Mouse (Mus musculus): Measurements from ENCODE around the gene Yars2.
A peak's percentile ranks its signal among the peaks of the same experiment; 100 is the strongest.
"Not testable (repeated sequence)": the region's sequence is repeated elsewhere in the genome, so short reads cannot be mapped to it uniquely, and the experiment has no call there.

Yars2 gene

DNA sequence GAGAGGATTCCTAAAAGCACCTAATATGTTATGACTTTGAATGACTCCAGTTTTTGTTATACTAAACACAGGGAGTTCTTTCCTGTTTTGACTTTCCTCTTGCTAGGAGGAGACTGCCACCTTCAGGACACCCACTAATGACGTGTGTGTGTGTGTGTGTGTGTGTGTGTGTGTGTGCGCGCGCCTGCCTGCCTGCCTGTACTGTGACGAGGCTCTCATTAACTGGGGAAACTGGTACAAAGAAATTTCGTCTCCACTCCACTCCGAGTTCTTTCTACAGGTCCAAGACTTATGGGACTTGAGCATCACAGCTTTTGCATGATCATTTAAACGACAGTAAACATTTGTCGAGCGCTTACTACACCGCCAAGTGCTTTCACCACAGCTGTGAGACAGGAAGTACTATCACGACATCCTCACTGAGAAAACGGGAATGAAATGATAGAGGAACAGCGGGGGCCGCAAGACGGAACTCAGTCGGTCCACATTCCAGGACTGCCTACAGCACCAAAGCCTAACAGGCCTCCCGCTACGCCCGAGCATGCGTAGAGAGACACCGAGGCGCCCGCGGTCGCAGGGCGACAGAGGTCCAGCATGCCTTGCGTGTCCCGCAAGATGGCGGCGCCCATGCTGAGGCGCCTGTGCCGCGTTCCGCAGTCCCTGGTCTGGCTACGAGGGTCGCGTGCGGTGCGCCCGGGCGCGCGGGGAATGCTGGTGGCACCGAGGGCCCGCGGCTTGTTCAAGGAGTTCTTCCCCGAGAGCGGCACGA is at the start of gene Yars2:
Yars2 (plus strand) TSS at position 597 of the 769 bp plus-strand sequence.
- peak; percentile 89 to 92 for DNase-seq (ENCODE audit: low spot score in 2 of 2)

DNA sequence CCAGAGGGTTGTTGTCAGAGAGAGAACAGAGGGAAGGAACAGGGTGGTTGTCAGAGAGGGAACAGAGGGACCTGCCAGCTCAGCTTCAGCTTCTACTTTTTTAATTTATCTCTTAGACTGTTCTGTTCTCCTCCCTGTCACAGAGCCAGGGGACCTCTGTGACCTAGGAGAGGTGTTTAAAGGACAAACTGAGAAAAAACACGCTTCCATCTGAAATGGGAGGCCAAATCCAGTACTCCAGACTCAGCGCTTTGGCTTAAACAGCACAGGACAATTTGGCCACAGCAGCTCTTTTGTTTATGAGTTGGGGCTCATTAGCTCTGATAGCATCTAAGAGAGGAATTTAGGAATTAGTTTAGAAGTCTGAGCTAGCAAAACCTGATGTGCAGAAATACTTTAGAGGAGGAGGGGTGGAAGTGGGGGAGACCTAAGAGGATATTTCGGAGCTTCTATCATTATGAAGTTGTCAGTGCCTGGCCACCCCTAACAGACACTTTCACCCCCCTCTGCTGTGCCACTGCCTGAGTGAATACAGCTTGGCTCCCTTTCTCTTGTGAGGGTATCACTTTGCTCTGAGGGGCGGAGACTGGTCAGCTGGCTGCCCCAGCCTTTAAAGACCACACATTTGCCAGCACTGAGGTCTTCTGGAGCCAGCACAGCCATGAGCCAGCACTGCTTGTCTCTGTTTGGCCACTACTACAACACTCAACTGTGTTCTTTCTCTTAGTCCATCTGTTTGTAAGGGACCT is 49.3 kb upstream of the Yars2 start:
- no peak for DNase-seq (ENCODE audit: low spot score in 2 of 2)

DNA sequence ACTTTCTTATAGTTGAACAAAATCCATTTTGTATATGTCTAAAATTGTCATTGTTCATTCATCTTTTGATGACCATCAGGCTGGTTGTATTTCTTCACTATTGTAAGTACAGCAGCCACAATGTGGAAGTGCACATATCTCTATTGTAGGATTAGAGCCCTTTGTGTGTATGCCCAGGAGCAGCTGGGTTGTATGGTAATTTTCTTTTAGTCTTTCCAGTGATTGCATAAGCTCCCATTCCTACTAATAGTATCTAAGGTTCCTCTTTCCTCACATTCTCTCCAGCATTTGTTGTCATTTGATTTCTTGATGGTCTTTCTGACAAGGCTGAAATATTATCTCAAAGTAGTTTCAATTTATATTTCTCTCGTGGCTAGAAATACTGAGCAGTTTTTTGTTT is 47.5 kb upstream of the Yars2 start:
- no peak for DNase-seq (ENCODE audit: low spot score in 2 of 2)

DNA sequence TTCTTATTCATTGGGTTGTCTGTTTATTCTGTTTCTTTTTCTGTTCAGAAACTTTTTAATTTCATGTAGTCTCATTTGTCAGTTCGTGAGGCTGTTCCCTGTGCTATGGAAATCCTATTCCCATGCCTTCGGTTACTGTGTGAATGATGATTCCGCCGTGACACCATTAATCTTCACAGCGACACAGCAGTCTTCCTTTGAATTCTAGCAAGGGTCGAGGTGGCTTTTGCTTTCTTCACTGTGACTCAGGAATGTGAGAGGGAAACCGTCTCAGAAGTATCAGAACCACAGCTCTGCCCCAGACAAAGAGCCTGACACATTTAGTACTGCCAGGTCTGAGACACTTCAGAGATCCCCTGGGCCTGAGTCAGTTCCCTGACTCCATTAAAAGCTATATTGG is 46.9 kb upstream of the Yars2 start:
- no peak for DNase-seq (ENCODE audit: low spot score in 2 of 2)

DNA sequence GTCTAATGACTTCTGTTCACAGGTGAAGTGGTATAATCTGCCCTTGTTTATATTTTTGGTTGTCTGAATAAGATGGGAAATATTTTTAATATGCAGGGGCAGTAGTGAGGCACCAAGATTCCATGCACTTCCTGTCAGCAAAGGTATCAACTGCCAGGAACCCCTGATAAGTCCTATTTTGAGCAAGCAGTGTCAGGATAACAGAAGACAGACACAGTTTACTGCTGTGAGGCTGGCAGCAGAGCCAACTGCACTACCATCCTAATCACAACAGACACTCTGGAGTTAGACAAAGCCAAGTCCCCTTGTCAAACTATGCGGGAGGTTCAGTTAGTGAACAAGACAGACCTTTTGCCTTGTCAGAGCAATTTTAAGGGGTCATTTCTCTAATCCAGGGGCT is 46.1 kb upstream of the Yars2 start:
- no peak for DNase-seq (ENCODE audit: low spot score in 2 of 2)

DNA sequence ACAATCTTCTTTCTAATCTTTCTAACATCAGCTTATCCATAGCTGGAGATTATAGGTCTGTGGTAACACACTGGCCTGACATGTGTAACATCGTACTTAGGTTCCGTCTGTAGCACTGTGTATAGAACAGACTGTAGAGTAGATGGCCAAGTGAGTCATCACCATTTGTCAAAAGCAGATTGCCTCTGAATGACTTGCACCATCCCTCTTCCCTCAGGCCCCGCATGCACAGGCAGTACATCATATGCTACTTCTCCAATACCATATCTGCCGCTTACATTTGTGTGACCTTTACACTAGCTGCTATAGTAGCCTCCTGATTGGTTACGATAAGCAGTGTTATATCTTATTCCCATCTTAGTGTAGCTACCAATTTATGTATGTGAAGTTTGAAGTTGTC is 41.9 kb upstream of the Yars2 start:
- no peak for DNase-seq (ENCODE audit: low spot score in 2 of 2)

DNA sequence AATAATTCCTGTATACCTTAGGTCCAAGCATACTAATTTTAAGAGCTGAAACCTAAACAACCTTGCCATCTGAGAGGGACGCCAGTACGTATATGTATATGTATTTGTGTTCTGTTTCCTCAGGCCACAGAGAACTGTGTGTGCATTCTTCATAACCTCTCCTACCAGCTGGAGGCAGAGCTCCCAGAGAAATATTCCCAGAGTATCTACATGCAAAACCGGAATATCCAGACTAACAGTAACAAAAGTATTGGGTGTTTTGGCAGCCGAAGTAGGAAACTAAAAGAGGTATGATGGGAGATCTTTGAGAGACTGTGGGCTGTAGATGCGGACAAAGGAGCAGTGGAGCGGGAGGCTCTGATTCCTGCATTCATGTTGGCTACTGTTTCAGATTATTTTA is 41.3 kb upstream of the Yars2 start:
- no peak for DNase-seq (ENCODE audit: low spot score in 2 of 2)

DNA sequence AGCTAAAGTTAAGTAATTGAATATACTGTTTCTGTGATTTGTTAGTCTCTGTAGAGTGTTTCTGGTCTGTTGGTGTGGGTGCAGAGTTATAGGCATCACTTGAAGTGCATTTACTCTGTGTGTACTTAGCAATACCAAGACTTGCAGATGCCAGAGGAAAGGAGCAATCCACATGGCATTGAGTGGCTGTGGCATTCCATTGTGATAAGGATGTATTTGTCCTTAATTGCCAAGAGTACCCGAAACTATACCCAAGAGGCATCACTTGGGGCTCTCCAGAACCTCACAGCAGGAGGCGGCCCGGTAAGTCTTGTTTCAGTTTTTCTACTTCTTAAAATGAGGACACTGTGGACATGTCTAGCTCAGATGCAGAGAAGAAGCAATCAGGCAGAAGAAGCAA is 40.3 kb upstream of the Yars2 start:
- DNase-seq (ENCODE audit: low spot score in 2 of 2), result no peak

DNA sequence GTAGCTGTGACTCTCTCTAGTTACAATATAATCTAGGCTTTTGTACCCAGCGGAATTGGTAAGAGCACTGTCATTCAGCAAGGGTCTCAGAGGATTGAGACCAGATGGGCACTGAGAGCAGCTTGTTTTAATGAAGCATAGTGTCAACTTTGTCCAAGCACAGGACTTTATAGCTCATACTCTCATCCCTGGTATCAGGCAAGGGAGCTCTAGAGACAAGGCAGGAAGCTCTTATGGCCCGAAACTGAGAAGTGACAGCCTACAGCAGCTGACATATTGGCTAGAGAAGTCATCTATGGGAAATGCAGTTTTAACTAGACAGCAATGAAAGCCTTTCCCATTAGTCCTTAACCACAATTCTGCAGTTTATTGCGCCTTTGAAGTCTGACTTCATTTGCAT is 29.8 kb upstream of the Yars2 start:
- no peak for DNase-seq (ENCODE audit: low spot score in 2 of 2)

DNA sequence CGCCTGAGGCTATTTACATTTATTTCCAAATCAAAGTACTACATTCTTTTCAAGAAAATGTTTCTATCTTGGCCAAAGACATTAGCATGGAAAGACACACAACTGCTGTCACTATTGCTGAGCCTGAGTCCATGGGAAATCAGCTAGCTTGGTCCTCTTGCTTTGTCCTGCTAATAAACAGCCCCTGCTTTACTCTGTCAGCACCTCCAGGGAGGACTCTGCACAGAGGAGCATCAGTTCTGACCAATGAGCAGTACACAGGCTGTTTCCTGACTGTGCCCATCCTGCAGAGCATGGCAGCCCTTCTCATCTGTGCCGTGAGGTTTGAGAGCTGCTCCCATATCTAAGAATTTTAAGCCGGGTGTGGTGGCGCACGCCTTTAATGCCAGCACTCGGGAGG is 29.0 kb upstream of the Yars2 start:
- no peak for DNase-seq (ENCODE audit: low spot score in 2 of 2)

DNA sequence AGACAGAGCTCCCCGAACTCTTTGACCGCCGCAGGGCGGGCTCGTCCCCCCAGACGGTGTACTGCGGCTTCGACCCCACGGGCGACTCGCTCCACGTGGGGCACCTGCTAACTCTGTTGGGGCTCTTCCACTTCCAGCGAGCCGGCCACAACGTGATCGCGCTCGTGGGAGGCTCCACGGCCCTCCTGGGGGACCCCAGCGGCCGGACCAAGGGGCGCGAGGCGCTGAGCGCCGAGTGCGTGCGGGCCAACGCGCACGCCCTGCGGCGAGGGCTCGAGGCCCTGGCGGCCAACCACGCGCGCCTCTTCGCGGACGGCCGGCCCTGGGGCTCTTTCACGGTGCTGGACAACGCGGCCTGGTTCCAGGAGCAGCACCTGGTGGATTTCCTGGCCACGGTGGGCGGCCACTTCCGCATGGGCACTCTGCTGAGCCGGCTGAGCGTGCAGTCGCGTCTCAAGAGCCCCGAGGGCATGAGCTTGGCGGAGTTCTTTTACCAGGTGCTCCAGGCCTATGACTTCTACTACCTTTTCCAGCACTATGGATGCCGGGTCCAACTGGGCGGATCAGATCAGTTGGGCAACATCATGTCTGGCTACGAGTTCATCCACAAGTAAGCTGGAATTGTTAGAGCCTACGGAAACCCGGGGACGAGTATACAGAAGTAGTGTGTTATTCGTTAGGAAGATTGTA is 518 bp downstream of the Yars2 start:
- peak; percentile 42 to 78 for DNase-seq (ENCODE audit: low spot score in 2 of 2)

DNA sequence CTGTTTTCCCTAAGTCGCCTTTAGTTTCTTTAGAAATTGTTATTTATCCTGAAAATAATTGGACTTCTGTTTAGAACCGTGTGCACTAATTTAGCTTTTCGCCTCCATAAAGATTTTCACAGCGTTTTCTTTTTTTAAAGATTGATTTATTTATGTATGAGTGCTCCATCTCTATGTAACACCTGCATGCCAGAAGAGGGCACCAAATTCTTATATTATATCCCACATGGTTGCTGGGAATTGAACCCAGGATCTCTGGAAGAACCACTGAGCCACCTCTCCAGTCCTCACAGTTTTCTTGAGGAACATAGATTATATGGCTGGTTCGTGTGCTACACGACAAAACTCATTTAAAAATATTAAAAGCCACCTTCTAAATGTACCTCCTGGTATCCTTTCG is 1.1 kb downstream of the Yars2 start:
- no peak for DNase-seq (ENCODE audit: low spot score in 2 of 2)

DNA sequence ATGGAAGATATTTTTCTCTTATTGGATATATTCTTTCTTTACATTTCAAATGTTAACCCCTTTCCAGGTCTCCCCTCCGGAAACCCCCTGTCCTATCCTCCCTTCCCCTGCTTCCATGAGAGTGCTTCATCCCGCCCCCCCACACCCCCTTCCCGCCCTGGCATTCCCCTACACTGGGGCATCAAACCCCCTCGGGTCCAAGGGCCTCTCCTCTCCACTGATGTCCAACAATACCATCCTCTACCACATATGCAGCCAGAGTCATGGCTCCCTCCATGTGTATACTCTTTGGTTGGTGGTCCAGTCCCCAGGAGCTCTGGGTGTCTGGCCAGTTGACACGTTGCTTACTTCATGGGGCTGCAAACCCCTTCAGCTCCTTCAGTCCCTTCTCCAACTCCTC is 8.6 kb downstream of the Yars2 start:
- no peak for DNase-seq (ENCODE audit: low spot score in 2 of 2)

DNA sequence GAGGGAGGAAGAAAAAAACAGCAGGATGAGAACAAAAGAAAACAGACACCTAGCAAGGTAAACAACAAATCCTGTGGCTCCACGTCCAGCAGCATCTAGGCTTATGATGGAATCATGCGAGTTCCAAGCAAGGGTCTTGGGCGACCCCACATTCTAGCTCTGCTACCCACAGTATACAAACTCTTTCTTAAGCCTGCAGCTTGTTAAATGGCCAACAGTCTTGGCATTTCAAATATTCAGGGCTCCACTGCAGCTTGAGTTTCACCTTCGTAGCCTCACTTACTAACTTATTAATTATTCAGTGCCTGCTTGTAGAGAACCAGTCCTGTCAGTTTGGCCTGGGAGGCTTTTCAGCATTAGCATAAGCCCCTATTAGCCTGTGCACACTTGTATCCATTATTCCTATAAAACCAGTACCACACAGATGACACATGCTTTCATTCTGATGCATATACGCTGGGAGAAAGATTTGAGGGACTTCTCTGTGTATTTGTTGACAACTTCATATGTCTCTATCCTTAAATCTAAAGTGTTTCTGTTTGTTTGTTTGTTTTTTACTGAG is 23.1 kb downstream of the Yars2 start:
- DNase-seq (ENCODE audit: low spot score in 2 of 2), result no peak

DNA sequence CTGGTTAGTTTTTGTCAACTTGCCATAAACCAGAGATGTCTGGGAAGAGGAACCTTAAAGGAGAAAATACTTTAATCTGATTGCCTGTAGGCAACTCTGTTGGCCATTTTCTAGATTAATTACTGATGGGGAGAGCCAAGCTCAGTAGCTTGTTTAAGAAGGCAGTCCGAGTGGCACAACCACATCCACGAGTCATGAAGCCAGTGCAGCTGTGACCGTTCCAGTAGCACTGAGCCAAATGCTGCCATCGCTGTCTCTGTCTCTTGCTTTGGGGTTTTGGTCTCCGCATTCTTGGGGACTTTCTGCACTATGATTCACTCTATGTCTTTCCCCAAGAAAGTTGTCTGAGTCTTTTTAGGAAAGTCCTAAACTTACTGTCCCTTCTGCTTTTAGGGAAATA is 43.7 kb downstream of the Yars2 start:
- no peak for DNase-seq (ENCODE audit: low spot score in 2 of 2)

DNA sequence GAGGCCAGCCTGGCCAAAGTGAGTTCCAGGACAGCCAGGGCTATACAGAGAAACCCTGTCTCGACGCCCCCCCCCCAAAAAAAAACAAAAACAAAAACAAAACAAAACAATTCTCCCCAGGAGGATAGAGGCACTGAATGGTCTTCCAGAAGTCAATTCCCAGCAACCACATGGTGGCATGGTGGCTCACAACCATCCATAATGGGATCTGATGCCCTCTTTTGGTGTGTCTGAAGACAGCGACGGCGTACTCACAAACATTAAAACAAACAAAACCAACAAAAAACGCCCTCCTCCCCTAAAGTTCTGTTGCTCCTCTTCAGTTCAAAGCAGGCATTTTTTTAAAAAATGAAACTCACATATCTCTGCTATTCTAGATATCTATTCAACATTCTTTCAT is 55.1 kb downstream of the Yars2 start:
- peak in 1 of 2 experiments; percentile 12 for DNase-seq (ENCODE audit: low spot score in 2 of 2)

DNA sequence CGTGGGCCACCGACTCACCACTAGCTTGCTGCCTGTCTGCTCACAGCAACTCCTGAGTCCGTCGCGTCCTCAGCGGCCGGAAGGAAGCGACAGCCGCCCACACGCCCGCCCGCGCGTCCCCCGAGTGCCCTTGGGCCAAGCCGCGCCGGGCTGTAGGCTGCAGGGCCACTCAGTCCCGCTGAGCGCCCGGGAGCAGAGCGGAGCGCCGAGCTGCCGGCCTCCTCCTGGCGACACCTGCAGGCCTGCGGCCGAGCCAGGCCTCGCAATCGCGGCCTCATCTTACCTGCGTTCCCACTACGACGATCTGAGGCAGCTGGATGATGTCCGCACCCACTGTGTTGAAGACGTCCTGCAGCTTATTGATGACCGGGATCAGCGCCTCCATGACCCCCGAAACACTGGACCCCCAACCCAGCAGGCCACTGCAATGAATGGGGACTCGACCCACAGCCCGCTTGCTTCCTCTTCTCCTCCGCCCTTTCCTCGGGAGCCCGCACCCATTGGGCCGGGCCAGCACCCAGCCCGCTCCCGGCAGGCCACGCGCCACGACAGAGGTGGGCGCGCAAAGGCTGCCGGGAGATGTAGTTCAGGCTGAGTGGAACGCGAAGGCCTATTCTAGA is 55.8 kb downstream of the Yars2 start, which contains the start of gene Dnm1l:
Dnm1l (minus strand) TSS at position 479 of the 620 bp plus-strand sequence.
- peak; percentile 90 to 96 for DNase-seq (ENCODE audit: low spot score in 2 of 2)

DNA sequence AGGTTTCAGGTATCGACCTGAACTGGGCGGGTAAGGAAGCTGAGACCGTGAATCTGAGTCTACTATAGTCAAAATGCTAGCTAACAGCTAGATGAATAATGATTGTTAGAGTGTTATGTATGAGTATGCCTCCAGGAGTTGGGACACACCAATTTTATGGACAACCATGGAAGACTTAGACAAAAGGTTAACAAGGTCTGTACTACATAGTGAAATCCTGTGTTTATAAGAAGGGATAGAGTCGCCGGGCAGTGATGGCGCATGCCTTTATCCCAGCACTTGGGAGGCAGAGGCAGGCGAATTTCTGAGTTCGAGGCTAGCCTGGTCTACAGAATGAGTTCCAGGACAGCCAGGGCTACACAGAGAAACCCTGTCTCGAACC is 56.3 kb downstream of the Yars2 start:
- DNase-seq (ENCODE audit: low spot score in 2 of 2), result not testable (repeated sequence)
